Mouse (Mus musculus) frontal cortex, adult 2 months (tissue): Measurements from ENCODE around the gene Rpusd3. TPM values are rescaled to one million over a fixed set of nuclear protein-coding genes. Genes with fewer than 3 reads are reported as not detected.

Experiments
- DNase-seq, 2 experiments: peaks; one replicate each; pipeline ENCODE4 v3.0.0; 2022; ENCODE audit warnings: low spot score in 1 of 2; ENCODE audit errors: extremely low spot score in 1 of 2
- polyA plus RNA-seq: library from polyadenylated mRNA; depleted of rRNA; stranded (reverse); fragments of >200 nt; gene quantifications from 2 replicates; pipeline ENCODE4 v1.2.3, GENCODE M21; 2012; rRNA removed

Rpusd3 gene
- polyA plus RNA-seq = 30.1 and 37.7 TPM in 2 replicates

DNA sequence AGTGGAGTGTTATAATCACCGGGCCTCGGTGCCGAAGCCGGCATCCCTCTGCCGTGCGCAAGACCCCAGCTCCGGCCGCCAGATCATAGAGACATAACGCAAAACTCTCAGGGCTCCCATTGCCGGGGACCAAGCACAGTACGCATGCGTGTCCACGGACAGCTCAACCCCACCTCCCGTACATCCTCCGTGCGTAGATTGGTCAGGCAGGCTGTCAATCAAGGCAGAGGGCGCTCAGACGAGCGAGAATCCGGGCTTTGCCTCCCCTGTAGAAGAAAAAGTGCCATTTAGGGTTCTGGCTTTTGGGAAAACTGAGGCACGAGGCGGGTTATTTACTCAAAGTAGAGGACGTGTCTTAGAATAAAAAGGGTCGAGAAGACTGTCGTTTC is at the start of gene Rpusd3:
TSS of gene Rpusd3 (minus strand) at position 142 of the 389 bp plus-strand sequence.
- peak; percentile 87 to 99 for DNase-seq

DNA sequence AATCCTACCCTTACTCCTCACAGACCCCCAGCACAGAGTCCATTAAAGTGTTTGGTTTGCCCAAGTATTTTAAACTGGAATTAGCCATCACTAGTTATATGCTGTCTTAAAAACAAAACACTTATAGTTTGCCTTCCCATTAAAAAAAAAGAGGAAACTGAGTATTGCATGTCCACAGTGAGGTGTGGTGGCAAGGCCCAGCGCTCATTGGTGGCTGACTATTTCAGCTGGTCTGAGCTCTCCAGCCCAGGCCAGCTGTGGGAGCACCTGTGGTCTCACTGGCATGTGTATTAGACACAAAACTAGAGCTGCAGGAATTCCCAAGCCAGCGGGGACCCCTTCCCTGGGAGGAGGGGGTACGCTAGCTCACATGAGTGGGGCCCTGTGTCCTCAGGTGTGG is 49.4 kb upstream of the Rpusd3 start:
- no peak for DNase-seq

GRCm38 (mm10) chr6:113465602-113466001 is 46.5 kb upstream of the Rpusd3 start:
- no peak for DNase-seq

- no peak for DNase-seq
These were observed 44.9 kb upstream of the Rpusd3 start for GRCm38 (mm10) chr6:113464040-113464439.

DNA sequence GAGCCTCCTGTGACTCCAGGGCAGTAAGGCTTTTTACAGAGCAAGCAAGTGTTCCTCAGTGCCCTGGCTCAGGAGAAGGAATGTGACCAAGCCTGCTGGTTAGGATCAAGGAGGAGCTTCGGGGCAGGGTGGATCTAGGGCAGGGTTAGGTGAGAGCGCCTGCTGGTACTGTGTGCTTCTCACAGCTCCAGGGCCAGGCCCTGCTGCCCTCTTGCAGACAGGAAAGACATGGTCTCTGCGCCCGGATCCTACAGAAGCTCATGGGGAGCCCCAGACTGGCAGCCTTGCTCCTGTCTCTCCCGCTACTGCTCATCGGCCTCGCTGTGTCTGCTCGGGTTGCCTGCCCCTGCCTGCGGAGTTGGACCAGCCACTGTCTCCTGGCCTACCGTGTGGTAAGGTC is 39.5 kb upstream of the Rpusd3 start:
- DNase-seq = no peak

DNA sequence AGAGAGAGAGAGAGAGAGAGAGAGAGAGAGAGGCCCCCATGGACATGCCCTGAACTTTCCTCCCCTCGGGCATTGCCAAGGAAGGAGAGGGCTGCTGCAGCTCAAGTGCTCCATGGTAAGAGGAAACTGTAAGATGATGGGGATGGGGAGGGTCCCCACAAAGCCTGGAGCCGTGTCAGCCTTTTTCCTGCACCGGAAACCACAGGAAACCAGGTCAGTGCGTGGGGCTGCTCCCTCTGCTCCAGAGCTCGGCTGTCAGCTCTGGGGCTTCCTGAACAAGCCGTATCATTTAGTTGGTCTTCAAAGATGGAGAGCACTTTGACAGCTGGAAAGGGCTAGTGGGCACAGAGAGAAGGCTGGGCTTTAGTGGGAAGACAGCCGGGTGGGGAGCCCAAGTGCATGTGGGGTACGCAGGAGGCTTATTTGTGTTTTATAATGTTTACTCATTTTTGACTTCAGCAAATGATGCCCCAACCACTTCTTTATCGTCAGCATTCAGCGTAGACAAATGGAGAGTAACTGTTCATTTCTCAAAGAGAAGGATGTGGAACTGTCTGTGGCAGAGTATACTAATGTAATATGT is 38.9 kb upstream of the Rpusd3 start, which contains the start of gene Il17re:
TSS of gene Il17re (plus strand) at position 533 of the 583 bp plus-strand sequence.
- DNase-seq = no peak

DNA sequence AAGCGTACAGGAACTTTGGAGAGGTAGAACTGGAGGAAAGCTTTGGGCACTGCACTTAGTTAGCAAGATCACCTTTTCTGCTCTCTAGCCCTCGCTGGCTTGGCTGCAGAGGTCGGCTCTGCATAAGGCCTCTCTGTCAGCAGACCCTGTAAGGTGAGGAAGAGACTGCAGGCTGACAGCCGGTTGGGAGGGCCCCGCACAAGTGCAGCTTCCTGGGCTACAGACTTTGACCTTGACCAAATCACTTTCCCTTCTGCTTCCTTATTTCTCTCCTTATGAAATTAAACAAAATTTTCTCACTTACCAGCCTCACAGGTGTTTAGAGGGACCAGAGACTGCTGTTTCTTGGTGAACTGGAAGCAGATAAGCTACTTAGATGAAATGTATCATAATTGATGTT is 35.9 kb upstream of the Rpusd3 start:
- no peak for DNase-seq

- DNase-seq = no peak
These were observed 32.7 kb upstream of the Rpusd3 start for GRCm38 (mm10) chr6:113451839-113452238.

GRCm38 (mm10) chr6:113447639-113448038 is 28.5 kb upstream of the Rpusd3 start:
- no peak for DNase-seq

DNA sequence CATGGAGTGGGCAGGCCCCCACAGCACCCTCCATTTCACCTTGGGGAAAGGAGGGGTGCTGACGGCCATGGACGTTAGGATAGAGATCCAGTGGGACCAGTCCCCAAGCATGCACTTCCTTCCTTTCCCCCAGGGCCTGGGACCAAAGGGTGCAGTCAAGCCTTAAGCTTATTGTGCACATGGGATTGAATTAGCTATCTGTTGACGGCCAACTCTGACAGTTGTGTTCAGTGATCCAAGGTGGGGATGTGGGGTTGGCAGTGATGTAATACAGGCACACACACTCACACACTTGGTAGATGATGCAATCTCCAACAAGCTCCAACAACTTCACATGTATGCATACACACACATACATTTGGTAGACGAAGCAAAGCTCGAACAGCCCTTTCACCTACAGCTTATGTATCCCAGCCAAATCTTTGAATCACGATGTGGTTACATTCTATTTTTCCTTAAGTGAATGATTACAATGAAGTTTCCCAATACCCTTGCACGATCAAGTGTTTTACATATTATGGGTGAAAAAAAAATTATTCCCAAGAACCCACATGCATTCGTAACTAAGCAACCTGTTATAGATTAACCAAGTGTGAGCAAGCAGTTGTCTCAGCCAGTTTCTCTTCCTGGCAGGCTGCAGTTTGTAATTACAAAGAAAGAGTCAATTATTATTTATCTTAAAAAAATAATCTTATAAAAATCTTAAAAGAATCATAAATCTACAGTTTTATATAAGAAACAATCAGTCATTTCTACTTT is 25.2 kb upstream of the Rpusd3 start:
- no peak for DNase-seq

GRCm38 (mm10) chr6:113443091-113443490 is 24.0 kb upstream of the Rpusd3 start:
- DNase-seq = peak in 1 of 2 experiments; percentile 6

DNA sequence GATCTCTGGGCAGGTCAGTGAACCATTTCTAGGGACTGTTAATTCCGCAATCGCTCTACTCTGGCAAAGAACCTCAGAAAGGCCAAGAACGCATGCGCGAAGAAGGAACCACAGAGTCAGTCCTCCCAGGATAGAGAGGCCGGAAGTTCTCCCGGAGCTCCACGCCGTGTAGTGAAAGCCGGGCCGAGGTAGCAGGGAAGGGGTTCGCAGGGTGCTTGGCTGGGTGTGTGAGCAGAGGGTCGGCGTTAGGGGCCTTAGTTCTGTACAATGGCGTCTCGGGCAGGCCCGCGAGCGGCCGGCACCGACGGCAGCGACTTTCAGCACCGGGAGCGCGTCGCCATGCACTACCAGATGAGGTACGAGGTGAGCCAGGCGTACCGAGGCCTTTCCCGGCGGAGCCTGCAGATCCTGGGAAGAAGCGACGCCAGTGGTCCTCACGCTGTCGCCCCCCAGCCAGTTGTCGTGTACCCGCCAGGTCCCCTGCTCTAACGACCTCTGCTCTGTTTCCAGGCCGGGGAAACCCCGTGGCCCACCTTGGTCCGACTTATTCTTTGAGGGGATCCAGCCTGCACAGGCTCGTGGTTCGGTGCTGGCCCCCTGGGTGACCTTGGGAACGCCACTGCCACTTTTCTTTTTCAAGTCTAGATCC is 23.4 kb upstream of the Rpusd3 start, which contains the start of gene Jagn1:
TSS of gene Jagn1 (plus strand) at position 128 of the 649 bp plus-strand sequence.
- peak; percentile 85 to 96 for DNase-seq

DNA sequence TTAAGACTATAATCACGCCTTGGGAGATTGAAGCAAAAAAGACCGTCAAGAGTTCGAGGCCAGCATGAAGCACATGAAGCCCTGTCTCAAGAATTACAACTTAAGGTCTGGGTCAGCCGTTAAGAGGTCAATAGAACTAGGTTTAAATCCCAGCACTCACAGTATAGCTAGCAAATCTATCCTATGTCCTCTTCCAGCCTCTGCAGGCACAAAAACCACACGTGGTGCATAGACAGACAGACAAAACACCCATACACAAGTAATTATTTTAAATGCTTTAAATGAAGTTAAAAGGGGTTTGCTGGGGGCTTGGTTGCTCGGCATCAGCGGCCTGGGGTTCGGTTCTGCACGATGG is 22.9 kb upstream of the Rpusd3 start:
- DNase-seq = no peak

GRCm38 (mm10) chr6:113441147-113441680 is 22.1 kb upstream of the Rpusd3 start:
- peak in 1 of 2 experiments; percentile 84 for DNase-seq

GRCm38 (mm10) chr6:113440686-113441085 is 21.5 kb upstream of the Rpusd3 start:
- no peak for DNase-seq

DNA sequence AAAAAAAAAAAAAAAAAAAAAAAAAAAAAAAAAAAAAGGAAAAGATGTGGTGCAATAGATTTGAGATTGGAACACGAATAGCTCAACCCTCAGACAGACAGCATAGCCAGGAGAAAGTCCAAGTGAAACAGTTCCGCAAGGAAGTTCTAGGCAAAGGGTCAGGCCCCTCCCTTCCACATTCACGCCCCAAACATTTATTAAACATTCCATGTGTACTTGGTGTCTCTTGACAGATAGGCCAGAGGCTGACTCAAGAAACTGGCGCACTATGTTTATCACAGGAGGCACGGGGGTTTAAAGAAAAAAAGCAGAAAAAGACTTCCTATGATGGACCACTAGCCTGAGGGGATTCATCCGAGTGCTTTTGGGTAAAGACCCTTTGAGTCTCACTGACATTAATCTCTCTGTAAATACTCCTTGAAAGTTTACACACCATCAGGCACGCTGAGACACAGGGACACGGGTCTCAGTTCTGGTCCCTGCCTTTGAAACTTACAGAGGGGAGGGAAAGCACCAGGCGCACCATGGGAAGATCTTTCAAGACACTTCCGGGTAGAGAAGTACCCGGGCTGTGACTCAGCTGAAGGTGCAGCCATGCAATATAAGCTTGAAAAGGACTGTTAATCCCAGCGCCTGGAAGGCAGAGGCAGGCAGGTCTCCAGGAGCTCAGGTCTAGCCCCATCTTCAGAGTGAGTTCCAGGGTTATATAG is 19.7 kb upstream of the Rpusd3 start:
- DNase-seq = no peak

- no peak for DNase-seq
These were observed 18.0 kb upstream of the Rpusd3 start for GRCm38 (mm10) chr6:113437135-113437534.

GRCm38 (mm10) chr6:113435664-113436205 is 16.6 kb upstream of the Rpusd3 start, which contains the start of gene Cidec:
Cidec (minus strand) TSS chr6:113435760.
- no peak for DNase-seq

DNA sequence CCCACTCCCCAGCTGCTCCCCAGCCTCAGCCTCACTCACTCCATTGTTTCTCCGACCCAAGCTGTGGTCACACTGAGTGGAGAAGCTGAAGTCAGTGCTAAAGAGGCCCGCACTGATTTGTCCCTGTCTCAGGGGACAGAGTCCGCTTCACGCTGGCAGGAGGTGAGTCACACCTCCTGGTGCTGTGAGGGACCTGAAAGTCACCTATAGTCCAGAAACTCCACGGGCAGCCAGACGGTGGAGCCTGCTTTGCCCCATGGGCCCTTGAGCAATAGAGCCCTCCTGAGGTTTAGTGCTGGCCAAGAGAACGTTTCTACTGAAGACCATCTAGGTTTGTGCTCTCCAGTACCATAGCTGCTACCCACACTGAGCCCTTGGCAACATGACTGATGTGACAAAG is 15.6 kb upstream of the Rpusd3 start:
- no peak for DNase-seq

DNA sequence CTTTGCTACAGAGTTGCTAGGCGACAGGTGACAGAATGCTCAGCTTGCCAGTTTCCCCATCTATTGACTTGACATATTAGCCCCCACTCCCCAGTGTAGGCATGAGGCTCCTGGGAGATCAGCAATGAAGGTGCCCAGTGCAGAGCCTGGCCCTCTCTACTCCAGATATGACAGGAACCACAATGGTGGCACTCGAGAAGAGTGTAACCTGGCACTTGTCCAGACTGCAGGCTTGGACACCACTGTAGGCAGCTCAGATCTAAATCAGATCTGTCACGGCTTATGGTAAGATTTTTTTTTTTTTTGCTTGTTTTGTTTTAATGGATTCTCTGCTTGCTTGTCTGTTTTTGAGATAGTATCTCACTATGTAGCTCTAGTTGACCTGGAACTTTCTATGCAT is 14.5 kb upstream of the Rpusd3 start:
- DNase-seq = no peak
